Mouse (Mus musculus) kidney, adult 9 months (tissue): ENCODE measurements around the gene Rab3d.

Source experiments
- DNase-seq: peaks from one replicate; pipeline ENCODE4 v3.0.0; 2022

Rab3d gene

GRCm38 (mm10) chr9:21937711-21938175 lies 19.8 kb upstream of the Rab3d start:
- DNase-seq = no peak

- DNase-seq = peak; percentile 98
Observed at GRCm38 (mm10) chr9:21936692-21937570, 18.9 kb upstream of the Rab3d start, which contains the start of gene Plppr2. Plppr2 (plus strand) TSS chr9:21937033.

GRCm38 (mm10) chr9:21935466-21936131 lies 17.6 kb upstream of the Rab3d start:
- DNase-seq = no peak

GRCm38 (mm10) chr9:21934021-21934420 lies 16.0 kb upstream of the Rab3d start:
- no peak for DNase-seq

DNA sequence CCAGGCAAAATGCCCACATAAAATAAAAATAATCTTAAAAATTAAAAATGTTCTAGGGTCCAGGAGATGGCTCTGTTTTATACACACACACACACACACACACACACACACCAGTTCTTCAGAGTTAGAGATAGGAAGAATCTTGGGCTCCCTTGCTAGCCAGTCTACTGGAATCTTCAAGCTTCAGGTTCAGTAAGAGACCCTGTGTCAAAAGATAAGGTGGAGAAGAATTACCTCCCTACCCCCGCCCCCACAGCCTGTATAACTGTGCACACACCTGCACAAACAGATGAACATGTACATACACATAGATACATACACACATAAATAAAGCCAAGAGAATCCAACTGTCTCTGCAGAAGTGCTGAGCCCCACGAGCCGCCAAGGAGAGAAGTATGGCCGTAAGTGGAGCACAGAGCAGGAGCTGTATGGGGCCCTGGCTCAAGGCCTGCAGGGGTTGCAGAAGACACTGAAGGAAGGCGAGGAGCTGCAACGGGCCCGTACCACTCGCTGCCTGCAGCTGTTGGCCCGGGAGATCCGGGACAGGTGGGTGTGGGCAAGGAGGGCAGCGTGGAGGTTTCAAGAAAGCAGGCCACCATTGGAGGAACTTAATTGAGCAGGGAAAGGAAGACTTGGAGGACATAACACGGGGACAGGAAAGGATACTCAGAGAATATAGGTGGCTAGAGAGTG lies 14.6 kb upstream of the Rab3d start:
- DNase-seq = no peak

DNA sequence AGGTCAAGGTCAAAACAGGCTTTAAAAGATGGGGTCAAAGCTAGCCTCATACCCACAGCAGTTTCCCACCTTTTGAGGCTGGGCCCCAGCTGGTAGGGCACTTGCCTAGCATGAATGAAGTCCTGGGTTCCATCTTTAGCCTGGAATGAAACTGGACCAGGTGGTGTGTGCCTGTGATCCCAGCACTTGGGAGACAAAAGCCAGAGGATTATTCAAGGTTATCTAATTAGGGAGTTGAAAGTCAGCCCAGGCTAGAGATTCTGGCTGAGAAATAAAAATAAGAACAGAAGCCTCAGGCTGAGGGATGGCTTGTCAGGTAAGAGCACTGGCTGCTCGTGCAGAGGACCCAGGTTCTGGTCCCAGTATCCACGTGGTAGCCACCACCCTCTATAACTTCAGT lies 14.0 kb upstream of the Rab3d start:
- DNase-seq = no peak

DNA sequence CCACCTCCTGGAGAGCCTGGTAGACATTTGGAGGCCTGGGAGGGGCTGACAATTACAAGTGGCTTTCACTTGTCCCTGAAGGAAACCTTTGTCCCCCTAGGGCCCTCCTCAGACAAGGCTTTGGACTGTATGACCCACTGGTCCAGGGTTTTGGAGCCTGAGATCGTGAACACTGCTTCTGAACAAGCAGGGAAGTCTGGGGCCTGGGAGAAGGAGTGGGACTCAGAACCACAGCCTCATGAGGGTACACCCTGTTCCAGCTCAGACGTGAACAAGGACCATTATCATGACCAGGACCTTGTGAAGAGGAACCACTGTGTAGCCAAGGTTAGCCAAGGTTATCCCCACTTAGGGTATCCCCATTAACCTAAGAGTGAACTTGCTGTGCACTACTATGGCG lies 11.2 kb upstream of the Rab3d start:
- DNase-seq = no peak

DNA sequence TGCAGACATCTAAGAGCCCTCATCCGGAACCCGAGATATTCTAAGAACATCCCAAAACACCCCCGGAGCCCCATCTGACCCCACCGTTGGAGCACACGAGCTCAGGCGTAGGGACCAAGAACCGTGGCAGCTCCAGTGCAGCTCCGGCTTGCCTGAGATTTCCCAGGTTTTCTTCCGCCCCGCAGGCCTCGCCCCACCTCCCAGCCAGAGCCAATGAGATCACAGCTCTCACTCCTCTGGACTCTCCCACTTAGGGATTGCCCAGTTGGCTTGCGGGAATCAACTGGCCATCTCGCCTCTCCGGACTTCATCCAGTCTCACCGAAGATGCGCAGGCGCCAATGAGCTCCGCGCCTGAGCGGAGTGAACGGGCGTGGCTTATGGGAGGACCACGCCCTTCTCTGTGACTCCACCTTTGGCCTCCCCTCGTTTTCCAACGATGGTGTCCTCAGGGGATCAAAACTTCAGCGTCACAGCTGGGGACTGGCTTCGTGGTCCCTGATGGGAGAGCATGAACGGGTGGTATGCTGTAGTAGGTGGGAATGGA lies 9.3 kb upstream of the Rab3d start, which contains the start of the genes Ccdc159 and Tmem205:
Ccdc159 (plus strand) TSS at position 264 of the 546 bp plus-strand sequence.
Tmem205 (minus strand) TSS at position 349 of the 546 bp plus-strand sequence.
- DNase-seq = peak; percentile 98

GRCm38 (mm10) chr9:21926784-21927183 lies 8.8 kb upstream of the Rab3d start:
- DNase-seq = no peak

GRCm38 (mm10) chr9:21926155-21926554 lies 8.2 kb upstream of the Rab3d start:
- DNase-seq = peak; percentile 71

GRCm38 (mm10) chr9:21925506-21925905 lies 7.5 kb upstream of the Rab3d start:
- DNase-seq = no peak

- no peak for DNase-seq
Observed at GRCm38 (mm10) chr9:21925034-21925433, 7.0 kb upstream of the Rab3d start.

DNA sequence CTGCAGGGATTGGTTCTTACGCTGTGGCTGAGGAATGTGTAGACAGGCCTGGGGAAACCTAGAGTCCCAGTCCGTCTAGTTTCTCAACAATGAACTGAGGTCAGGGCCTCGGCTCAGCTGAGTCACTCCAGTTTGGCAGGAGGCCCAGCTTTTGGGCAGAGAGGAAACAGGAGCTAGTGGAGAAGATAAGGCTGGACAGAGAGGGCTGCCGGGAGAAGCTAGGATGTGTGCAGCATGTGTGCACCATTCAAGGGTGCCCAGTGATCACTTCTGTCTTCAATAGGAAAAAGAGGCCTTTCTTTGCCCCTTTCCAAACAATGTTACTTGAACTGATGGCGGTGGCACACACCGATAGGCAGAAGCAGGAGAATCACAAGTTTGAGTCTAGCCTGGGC lies 6.1 kb upstream of the Rab3d start:
- DNase-seq = peak; percentile 93

GRCm38 (mm10) chr9:21923490-21924098 lies 5.6 kb upstream of the Rab3d start:
- no peak for DNase-seq

GRCm38 (mm10) chr9:21923036-21923435 lies 5.0 kb upstream of the Rab3d start:
- DNase-seq = no peak

GRCm38 (mm10) chr9:21918692-21919384 lies 846 bp upstream of the Rab3d start:
- DNase-seq = no peak

DNA sequence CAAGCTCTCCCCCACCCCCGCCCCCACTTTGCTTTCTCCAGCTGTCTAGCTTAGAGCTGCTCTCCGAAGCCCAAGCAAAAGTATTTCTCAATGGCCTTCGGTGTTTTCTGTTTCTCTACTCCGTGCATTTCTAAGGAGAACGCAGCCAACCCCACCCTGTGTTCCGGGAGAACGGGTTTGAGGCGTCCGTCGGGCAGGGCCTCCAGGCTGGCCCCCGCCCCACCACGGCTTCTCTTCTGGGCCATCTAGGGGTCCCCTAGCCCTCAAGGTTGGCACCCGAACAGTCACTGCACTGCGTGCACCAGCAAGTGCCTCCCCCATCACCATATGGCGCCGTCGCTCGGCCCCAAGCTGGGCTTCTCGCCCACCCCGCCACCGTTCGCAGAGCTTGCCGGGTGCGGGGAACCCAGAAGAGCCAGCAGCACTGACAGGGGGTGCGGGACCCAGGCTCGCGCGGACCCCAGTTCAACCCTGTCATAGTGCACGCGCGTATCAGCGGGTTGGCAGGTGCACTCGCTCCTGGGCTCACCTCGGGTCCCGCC lies 428 bp downstream of the Rab3d start:
- DNase-seq = no peak

DNA sequence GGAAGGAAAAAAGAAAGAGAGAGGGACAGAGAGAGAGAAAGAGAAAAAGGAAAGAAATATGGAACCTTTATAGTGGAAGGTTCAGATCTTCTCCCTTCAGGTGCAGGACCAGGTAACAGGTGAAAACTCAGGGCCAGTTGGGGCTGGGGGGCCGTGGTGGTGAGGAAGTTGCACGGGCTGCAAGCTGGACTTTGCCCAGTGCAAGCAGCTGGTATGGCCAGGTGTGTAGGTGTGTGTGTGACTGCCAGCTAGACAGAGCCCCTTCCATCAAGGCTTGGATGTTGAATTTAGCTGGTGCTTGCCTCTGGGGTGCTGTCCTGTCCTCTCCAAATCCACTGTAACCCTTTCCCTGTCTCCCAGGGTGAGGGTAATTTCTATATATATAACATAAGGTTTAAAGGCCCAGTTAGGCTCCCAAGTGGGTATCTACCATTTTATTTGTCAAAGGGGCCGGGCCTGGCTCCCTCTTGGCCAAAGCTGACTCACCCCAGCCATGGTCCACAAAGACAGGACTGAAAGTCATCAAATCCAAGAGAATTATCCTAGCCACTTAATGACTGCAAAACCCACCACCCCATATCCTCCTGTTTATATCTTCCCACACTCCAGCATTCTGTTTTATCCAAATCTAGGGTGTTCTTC lies 1.0 kb downstream of the Rab3d start:
- no peak for DNase-seq

DNA sequence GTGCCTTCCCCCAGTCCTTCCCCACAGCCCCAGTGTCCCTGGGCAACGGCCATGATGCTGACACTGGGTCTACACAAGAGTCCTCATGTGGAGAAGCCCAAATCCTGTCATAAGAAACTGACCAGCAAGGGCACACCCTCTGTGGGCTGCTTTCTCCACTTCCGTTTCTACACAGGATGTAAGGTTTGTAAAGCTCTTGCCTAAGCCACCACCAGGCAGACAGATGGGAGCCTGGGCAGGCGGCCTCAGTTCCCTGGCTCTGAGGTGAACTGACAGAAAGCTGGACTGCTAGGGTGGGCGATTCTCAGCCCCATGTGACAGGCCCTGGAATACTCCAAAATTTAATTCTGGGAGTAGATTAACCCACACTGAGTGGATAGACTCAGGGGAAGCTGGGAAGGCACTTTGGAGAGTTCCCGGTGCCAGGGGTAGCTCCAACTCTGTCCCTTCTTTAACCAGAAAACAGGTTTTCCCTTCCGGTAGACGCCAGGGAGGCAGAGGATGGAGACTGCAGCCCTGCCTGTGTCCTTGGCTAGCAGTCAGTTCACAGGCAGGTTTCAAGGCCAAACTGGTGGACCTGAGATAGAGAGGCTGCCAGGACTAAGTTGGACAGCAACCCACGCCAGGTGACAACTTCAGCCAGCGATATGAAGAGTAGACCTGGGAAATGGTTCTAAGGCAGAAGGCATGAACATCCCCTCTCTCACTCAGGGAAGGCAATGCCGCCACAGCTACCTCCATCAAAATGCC lies 8.3 kb downstream of the Rab3d start:
- no peak for DNase-seq

DNA sequence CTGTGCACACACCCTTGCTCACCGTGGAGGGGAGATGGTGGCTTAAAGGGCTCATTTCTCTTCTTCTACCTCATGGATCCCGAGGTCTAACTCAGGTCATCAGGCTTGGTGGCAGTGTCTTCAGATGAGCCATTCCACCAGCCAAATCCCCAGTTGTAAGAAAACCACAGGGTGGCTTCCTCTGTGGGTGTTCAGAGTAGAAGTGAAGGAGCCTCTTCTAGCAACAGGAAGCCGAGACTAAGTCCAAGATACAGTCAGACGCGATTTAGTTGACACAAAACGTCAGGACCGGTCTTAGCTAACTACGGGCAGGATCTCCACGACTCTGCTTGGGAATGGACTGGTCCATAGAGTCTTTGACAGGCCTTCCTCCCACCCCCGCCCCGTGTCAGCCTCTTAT lies 9.8 kb downstream of the Rab3d start:
- no peak for DNase-seq
